Mouse (Mus musculus) CD4-positive, CD25-positive, alpha-beta regulatory T cell, adult 4 months (primary cell): ENCODE data around the gene Ganab. TPM values are rescaled to one million over a fixed set of nuclear protein-coding genes. Genes with fewer than 3 reads are reported as not detected.

Experiments
- polyA plus RNA-seq, 2 experiments: library from polyadenylated mRNA; unstranded; fragments of 100-300 nt; shearing (Covaris generic); gene quantifications; one replicate each; pipeline ENCODE4 v1.2.1; 2017

The Ganab gene
- polyA plus RNA-seq, 2 experiments from 2014 or later = 50.2 to 83.9 TPM

Other genes with a start within 250 kb of the Ganab start
- gene Chrm1, start 234.3 kb upstream of the Ganab start, polyA plus RNA-seq = not detected
- gene Slc3a2, start 174.7 kb upstream of the Ganab start, polyA plus RNA-seq = 10 to 100 TPM; 63.7 to 85.1 TPM
- gene Wdr74, start 162.2 kb upstream of the Ganab start, polyA plus RNA-seq = 10 to 100 TPM; 72.5 to 92.2 TPM
- under 1 TPM in 1 of 2 experiments, not detected in 1; 0.75 TPM for gene 1700092M07Rik, start 157.4 kb upstream of the Ganab start, polyA plus RNA-seq
- 100 to 1,000 TPM; 132 to 165 TPM for gene Stx5a, start 156.7 kb upstream of the Ganab start, polyA plus RNA-seq
- 100 to 1,000 TPM; 163 to 188 TPM for gene Nxf1, start 141.0 kb upstream of the Ganab start, polyA plus RNA-seq
- gene Tmem223, start 127.1 kb upstream of the Ganab start, polyA plus RNA-seq = 100 to 1,000 TPM; 117 to 124 TPM
- 100 to 1,000 TPM in 1 of 2 experiments, 10 to 100 TPM in 1; 85.6 to 101 TPM for gene Tmem179b, start 123.6 kb upstream of the Ganab start, polyA plus RNA-seq
- 1 to 10 TPM; 5.4 to 6.5 TPM for gene Taf6l, start 111.7 kb upstream of the Ganab start, polyA plus RNA-seq
- 100 to 1,000 TPM; 181 to 198 TPM for gene Polr2g, start 99.5 kb upstream of the Ganab start, polyA plus RNA-seq
- 1 to 10 TPM; 2.1 to 4.7 TPM for gene Zbtb3, start 95.5 kb upstream of the Ganab start, polyA plus RNA-seq
- gene Ttc9c, start 78.7 kb upstream of the Ganab start, polyA plus RNA-seq = 10 to 100 TPM; 41.6 to 59.0 TPM
- gene Hnrnpul2, start 78.1 kb upstream of the Ganab start, polyA plus RNA-seq = 1 to 10 TPM; 4.2 to 6.9 TPM
- not detected for gene AC129217.1, start 68.3 kb upstream of the Ganab start, polyA plus RNA-seq
- 10 to 100 TPM; 86.8 to 98.9 TPM for gene Bscl2, start 60.6 kb upstream of the Ganab start, polyA plus RNA-seq
- gene Gng3, start 58.9 kb upstream of the Ganab start, polyA plus RNA-seq = 1 to 10 TPM in 1 of 2 experiments, under 1 TPM in 1; 0.91 to 1.4 TPM
- gene Lrrn4cl, start 47.3 kb upstream of the Ganab start, polyA plus RNA-seq = not detected
- gene Ubxn1, start 26.6 kb upstream of the Ganab start, polyA plus RNA-seq = 10 to 100 TPM; 65.0 to 70.2 TPM
- gene Uqcc3, start 17.1 kb upstream of the Ganab start, polyA plus RNA-seq = 10 to 100 TPM; 80.7 to 88.3 TPM
- gene Lbhd1, start 14.3 kb upstream of the Ganab start, polyA plus RNA-seq = 10 to 100 TPM; 58.1 to 77.2 TPM
- gene Gm49403, start 14.1 kb upstream of the Ganab start, polyA plus RNA-seq = not detected
- gene 1810009A15Rik, start 9.2 kb upstream of the Ganab start, polyA plus RNA-seq = 100 to 1,000 TPM; 102 to 103 TPM
- not detected for gene Gm49416, start 9.1 kb upstream of the Ganab start, polyA plus RNA-seq
- gene Ints5, start 5.1 kb upstream of the Ganab start, polyA plus RNA-seq = 10 to 100 TPM in 1 of 2 experiments, 1 to 10 TPM in 1; 8.7 to 12.2 TPM
- gene B3gat3, start 22.3 kb downstream of the Ganab start, polyA plus RNA-seq = 10 to 100 TPM; 18.4 to 19.6 TPM
- 1 to 10 TPM; 5.1 to 9.2 TPM for gene Rom1, start 31.3 kb downstream of the Ganab start, polyA plus RNA-seq
- gene Eml3, start 31.5 kb downstream of the Ganab start, polyA plus RNA-seq = 10 to 100 TPM; 18.7 to 24.9 TPM
- 100 to 1,000 TPM in 1 of 2 experiments, 10 to 100 TPM in 1; 81.7 to 126 TPM for gene Mta2, start 43.8 kb downstream of the Ganab start, polyA plus RNA-seq
- gene Tut1, start 55.8 kb downstream of the Ganab start, polyA plus RNA-seq = 10 to 100 TPM; 30.3 to 67.9 TPM
- gene Eef1g, start 69.0 kb downstream of the Ganab start, polyA plus RNA-seq = 100 to 1,000 TPM; 667 to 787 TPM
- 10 to 100 TPM; 45.2 to 48.9 TPM for gene Ahnak, start 91.2 kb downstream of the Ganab start, polyA plus RNA-seq
- not detected for gene Scgb1a1, start 189.9 kb downstream of the Ganab start, polyA plus RNA-seq
- gene Asrgl1, start 237.6 kb downstream of the Ganab start, polyA plus RNA-seq = 10 to 100 TPM; 33.5 to 34.3 TPM